11 mouse cellular contexts compared by ENCODE assay signal in genomic region chr8:70691230-70691629, GRCm38 (mm10). TPM values are rescaled to one million over a fixed set of nuclear protein-coding genes. Genes with fewer than 3 reads are reported as not detected.
DNase-seq lines count a peak whose midpoint lies in the region; ATAC-seq and TF ChIP-seq lines count a peak whose summit lies in the region.
"Had no signal": no experiment of that assay in that cellular context is flagged by ENCODE, and none has a peak within 500 bp of the region (broad histone marks: within the 10 kb centered on the region; RNA-seq: fewer than 3 reads in every experiment).

No protein-coding gene starts in this region.

- peak overlapping the region; percentile 62 for H3K4me2 ChIP-seq in liver, embryonic 11.5 days
- H3K4me2 ChIP-seq in liver, postnatal 0 days (ENCODE audit: low read depth, low read length): no peak overlapping the region
- peak overlapping the region; percentile 46; the same call in 1 of the 2 replicates for H3K4me2 ChIP-seq in forebrain, embryonic 11.5 days (ENCODE audit: low read depth, low read length, severe bottlenecking)
- peak overlapping the region; percentile 60 for H3K4me2 ChIP-seq in intestine, postnatal 0 days (replicated peaks; ENCODE audit: low read depth)
- H3K4me2 ChIP-seq in neural tube, embryonic 14.5 days (ENCODE audit: low read depth, low read length): peak overlapping the region; percentile 51

- peaks cover 27% of the 10 kb centered on the region for H3K4me1 ChIP-seq in liver, embryonic 11.5 days (replicated peaks; ENCODE audit: control insufficient read depth, insufficient read depth, low read length)
- peaks cover 26% of the 10 kb centered on the region for H3K4me1 ChIP-seq in liver, postnatal 0 days (ENCODE audit: insufficient read depth)
- H3K4me1 ChIP-seq in forebrain, embryonic 11.5 days (replicated peaks; ENCODE audit: control insufficient read depth, insufficient read depth, low read length): peaks cover 19% of the 10 kb centered on the region
- peaks cover 8% of the 10 kb centered on the region; the same call in 1 of the 2 replicates for H3K4me1 ChIP-seq in intestine, postnatal 0 days (replicated peaks; ENCODE audit: control insufficient read depth, insufficient read depth, low read length)
- peaks cover 19% of the 10 kb centered on the region for H3K4me1 ChIP-seq in neural tube, embryonic 14.5 days (ENCODE audit: control insufficient read depth, insufficient read depth, low read length)

- no peak for ATAC-seq in liver, embryonic 11.5 days (replicated peaks; ENCODE audit: low FRiP score)
- no peak for ATAC-seq in liver, postnatal 0 days
- ATAC-seq in forebrain, embryonic 11.5 days (replicated peaks; ENCODE audit: low FRiP score): no peak
- no peak for ATAC-seq in intestine, postnatal 0 days
- no peak for ATAC-seq in neural tube, embryonic 14.5 days (ENCODE audit: low read depth)

- no peak overlapping the region for H3K4me3 ChIP-seq in liver, embryonic 11.5 days (ENCODE audit: low read depth, low read length)
- no peak overlapping the region for H3K4me3 ChIP-seq in liver, postnatal 0 days (ENCODE audit: low read depth, low read length)
- H3K4me3 ChIP-seq in forebrain, embryonic 11.5 days (ENCODE audit: low read depth, low read length): peak overlapping the region; percentile 21
- no peak overlapping the region for H3K4me3 ChIP-seq in intestine, postnatal 0 days (ENCODE audit: low read depth, low read length)
- peak overlapping the region; percentile 21; the same call in 1 of the 2 replicates for H3K4me3 ChIP-seq in neural tube, embryonic 14.5 days (ENCODE audit: low read depth, low read length)

- H3K36me3 ChIP-seq in liver, embryonic 11.5 days (ENCODE audit: control insufficient read depth, insufficient read depth, low read length): no peaks in the 10 kb centered on the region
- no peaks in the 10 kb centered on the region for H3K36me3 ChIP-seq in liver, postnatal 0 days (replicated peaks; ENCODE audit: insufficient read depth, low read length)
- H3K36me3 ChIP-seq in forebrain, embryonic 11.5 days (ENCODE audit: control insufficient read depth, insufficient read depth, low read length): no peaks in the 10 kb centered on the region
- H3K36me3 ChIP-seq in intestine, postnatal 0 days (ENCODE audit: control insufficient read depth, insufficient read depth): no peaks in the 10 kb centered on the region
- H3K36me3 ChIP-seq in neural tube, embryonic 14.5 days (ENCODE audit: control insufficient read depth, insufficient read depth, low read length): no peaks in the 10 kb centered on the region
- H3K36me3 ChIP-seq: G1E had no signal

- no peaks in the 10 kb centered on the region for H3K9me3 ChIP-seq in liver, embryonic 11.5 days (ENCODE audit: control insufficient read depth, low read length)
- H3K9me3 ChIP-seq in liver, postnatal 0 days (ENCODE audit: low read length): no peaks in the 10 kb centered on the region
- H3K9me3 ChIP-seq in forebrain, embryonic 11.5 days (ENCODE audit: control insufficient read depth, low read length): no peaks in the 10 kb centered on the region
- no peaks in the 10 kb centered on the region for H3K9me3 ChIP-seq in intestine, postnatal 0 days (ENCODE audit: control insufficient read depth)
- no peaks in the 10 kb centered on the region for H3K9me3 ChIP-seq in neural tube, embryonic 14.5 days (ENCODE audit: control insufficient read depth, low read length)
- H3K9me3 ChIP-seq: G1E had no signal

- WGBS in liver, embryonic 11.5 days: 80% methylated on average over 4 of the region's 4 CpGs
- 83% methylated on average over 4 of the region's 4 CpGs for WGBS in liver, postnatal 0 days (ENCODE audit: insufficient replicate concordance)
- WGBS in forebrain, embryonic 11.5 days: 55% methylated on average over 4 of the region's 4 CpGs
- WGBS in intestine, postnatal 0 days: 64% methylated on average over 4 of the region's 4 CpGs
- 45% methylated on average over 4 of the region's 4 CpGs for WGBS in neural tube, embryonic 14.5 days

- no peak for TF ChIP-seq CTCF in liver, postnatal 0 days (IDR thresholded peaks at IDR 0.05; ENCODE audit: low read depth)
- TF ChIP-seq CTCF in intestine, postnatal 0 days (IDR thresholded peaks at IDR 0.05; ENCODE audit: low read depth): no peak

- no peak for DNase-seq in liver, embryonic 11.5 days (ENCODE audit: low spot score)
- no peak for DNase-seq in liver, postnatal 0 days
- DNase-seq in forebrain, embryonic 11.5 days (ENCODE audit: low spot score): no peak
- DNase-seq in ovary, adult 18-20 months (ENCODE audit: low spot score): no peak
- DNase-seq in right cerebral cortex, adult 18-20 months: no peak
- no peak for DNase-seq in layer of hippocampus, adult 18-20 months (ENCODE audit: low spot score in 2 of 2)

- peak overlapping the region; percentile 59 for H3K9ac ChIP-seq in liver, embryonic 11.5 days (ENCODE audit: low read depth, low read length)
- no peak overlapping the region for H3K9ac ChIP-seq in liver, postnatal 0 days (replicated peaks)
- peak overlapping the region; percentile 76 for H3K9ac ChIP-seq in forebrain, embryonic 11.5 days (ENCODE audit: low read length)
- H3K9ac ChIP-seq in intestine, postnatal 0 days (ENCODE audit: low read depth, low read length): no peak overlapping the region
- peak overlapping the region; percentile 51 for H3K9ac ChIP-seq in neural tube, embryonic 14.5 days (replicated peaks; ENCODE audit: low read depth, low read length)

- peak overlapping the region; percentile 45; the same call in 1 of the 2 replicates for H3K27ac ChIP-seq in liver, embryonic 11.5 days (ENCODE audit: low read depth, low read length)
- H3K27ac ChIP-seq in liver, postnatal 0 days (ENCODE audit: low read depth): no peak overlapping the region
- H3K27ac ChIP-seq in forebrain, embryonic 11.5 days (ENCODE audit: low read depth, low read length): peak overlapping the region; percentile 86
- H3K27ac ChIP-seq in intestine, postnatal 0 days (ENCODE audit: low read depth, low read length): no peak overlapping the region
- peak overlapping the region; percentile 22; the same call in 1 of the 2 replicates for H3K27ac ChIP-seq in neural tube, embryonic 14.5 days (ENCODE audit: low read depth, low read length)

- no peak for TF ChIP-seq EP300 in liver, postnatal 0 days (IDR thresholded peaks at IDR 0.05; ENCODE audit: low read depth)

- H3K27me3 ChIP-seq in liver, embryonic 11.5 days (replicated peaks; ENCODE audit: control insufficient read depth, insufficient read depth, low read length): no peaks in the 10 kb centered on the region
- H3K27me3 ChIP-seq in liver, postnatal 0 days (ENCODE audit: insufficient read depth, low read length): no peaks in the 10 kb centered on the region
- H3K27me3 ChIP-seq in forebrain, embryonic 11.5 days (ENCODE audit: control insufficient read depth, insufficient read depth, low read length): no peaks in the 10 kb centered on the region
- H3K27me3 ChIP-seq in intestine, postnatal 0 days (replicated peaks; ENCODE audit: control insufficient read depth, insufficient read depth, low read length): no peaks in the 10 kb centered on the region
- H3K27me3 ChIP-seq in neural tube, embryonic 14.5 days (ENCODE audit: control insufficient read depth, insufficient read depth, low read length): no peaks in the 10 kb centered on the region

RNA-seq across cellular contexts. Expression of gene Jund, which starts 7.5 kb away (rescaled TPM):
- polyA plus RNA-seq in liver, embryonic 11.5 days (2014; fragmentation: Nextera tagmentation; extraction: Ambion mirVana): 43.0 and 47.2 TPM in 2 replicates
- polyA plus RNA-seq in liver, postnatal 0 days (2015; fragmentation: Nextera tagmentation; extraction: Ambion mirVana): 19.6 and 38.4 TPM in 2 replicates
- 128 and 157 TPM in 2 replicates for polyA plus RNA-seq in forebrain, embryonic 11.5 days (2014; fragmentation: Nextera tagmentation; extraction: Ambion mirVana)
- 114 and 121 TPM in 2 replicates for polyA plus RNA-seq in intestine, postnatal 0 days (2015; fragmentation: Nextera tagmentation; extraction: Ambion mirVana)
- 115 and 119 TPM in 2 replicates for polyA plus RNA-seq in neural tube, embryonic 14.5 days (2014; fragmentation: Nextera tagmentation; extraction: Ambion mirVana)
- 100 to 1,000 TPM; 186 to 200 TPM for total RNA-seq in layer of hippocampus, adult 18-20 months (2021)

RNA-seq across cellular contexts. Expression of gene Iqcn, which starts 12.0 kb away (rescaled TPM):
- polyA plus RNA-seq in liver, embryonic 11.5 days (2014; fragmentation: Nextera tagmentation; extraction: Ambion mirVana): not detected in 2 replicates
- 0.02 TPM in 1 of 2 replicates, not detected in the other for polyA plus RNA-seq in liver, postnatal 0 days (2015; fragmentation: Nextera tagmentation; extraction: Ambion mirVana)
- not detected in 2 replicates for polyA plus RNA-seq in forebrain, embryonic 11.5 days (2014; fragmentation: Nextera tagmentation; extraction: Ambion mirVana)
- not detected in 2 replicates for polyA plus RNA-seq in intestine, postnatal 0 days (2015; fragmentation: Nextera tagmentation; extraction: Ambion mirVana)
- polyA plus RNA-seq in neural tube, embryonic 14.5 days (2014; fragmentation: Nextera tagmentation; extraction: Ambion mirVana): 0.13 TPM in 1 of 2 replicates, not detected in the other
- under 1 TPM in 1 of 2 experiments, not detected in 1; 0.07 TPM for total RNA-seq in layer of hippocampus, adult 18-20 months (2021)
- polyA plus RNA-seq: G1E had no signal

RNA-seq across cellular contexts. Expression of gene Lsm4, which starts 18.2 kb away (rescaled TPM):
- 342 and 357 TPM in 2 replicates for polyA plus RNA-seq in liver, embryonic 11.5 days (2014; fragmentation: Nextera tagmentation; extraction: Ambion mirVana)
- polyA plus RNA-seq in liver, postnatal 0 days (2015; fragmentation: Nextera tagmentation; extraction: Ambion mirVana): 98.5 and 103 TPM in 2 replicates
- 318 and 346 TPM in 2 replicates for polyA plus RNA-seq in forebrain, embryonic 11.5 days (2014; fragmentation: Nextera tagmentation; extraction: Ambion mirVana)
- polyA plus RNA-seq in intestine, postnatal 0 days (2015; fragmentation: Nextera tagmentation; extraction: Ambion mirVana): 181 and 182 TPM in 2 replicates
- 193 and 194 TPM in 2 replicates for polyA plus RNA-seq in neural tube, embryonic 14.5 days (2014; fragmentation: Nextera tagmentation; extraction: Ambion mirVana)
- total RNA-seq in layer of hippocampus, adult 18-20 months (2021): 10 to 100 TPM; 63.8 to 71.5 TPM

RNA-seq across cellular contexts. Expression of gene Gm3336, which starts 27.1 kb away (rescaled TPM):
- 0.15 TPM in 1 of 2 replicates, not detected in the other for polyA plus RNA-seq in liver, embryonic 11.5 days (2014; fragmentation: Nextera tagmentation; extraction: Ambion mirVana)
- 0.22 and 0.25 TPM in 2 replicates for polyA plus RNA-seq in liver, postnatal 0 days (2015; fragmentation: Nextera tagmentation; extraction: Ambion mirVana)
- polyA plus RNA-seq in forebrain, embryonic 11.5 days (2014; fragmentation: Nextera tagmentation; extraction: Ambion mirVana): not detected in 2 replicates
- 2.8 TPM in 2 replicates for polyA plus RNA-seq in intestine, postnatal 0 days (2015; fragmentation: Nextera tagmentation; extraction: Ambion mirVana)
- not detected in 2 replicates for polyA plus RNA-seq in neural tube, embryonic 14.5 days (2014; fragmentation: Nextera tagmentation; extraction: Ambion mirVana)
- not detected for total RNA-seq in layer of hippocampus, adult 18-20 months (2021)
- total RNA-seq: left cerebral cortex, postnatal 4 days; neutrophil, adult 5-6 weeks had no signal

RNA-seq across cellular contexts. Expression of gene Pgpep1, which starts 31.0 kb away (rescaled TPM):
- polyA plus RNA-seq in liver, embryonic 11.5 days (2014; fragmentation: Nextera tagmentation; extraction: Ambion mirVana): 33.7 and 34.6 TPM in 2 replicates
- 31.0 and 32.2 TPM in 2 replicates for polyA plus RNA-seq in liver, postnatal 0 days (2015; fragmentation: Nextera tagmentation; extraction: Ambion mirVana)
- polyA plus RNA-seq in forebrain, embryonic 11.5 days (2014; fragmentation: Nextera tagmentation; extraction: Ambion mirVana): 70.9 and 73.8 TPM in 2 replicates
- 79.0 and 92.1 TPM in 2 replicates for polyA plus RNA-seq in intestine, postnatal 0 days (2015; fragmentation: Nextera tagmentation; extraction: Ambion mirVana)
- polyA plus RNA-seq in neural tube, embryonic 14.5 days (2014; fragmentation: Nextera tagmentation; extraction: Ambion mirVana): 74.5 and 85.2 TPM in 2 replicates
- total RNA-seq in layer of hippocampus, adult 18-20 months (2021): 10 to 100 TPM; 20.0 to 23.3 TPM

Comparison
In these comparisons a context has a peak if more than half of its experiments do, and no peak if none do; other contexts are left out.
1. H3K27ac ChIP-seq: peak in liver, embryonic 11.5 days (single experiment), forebrain, embryonic 11.5 days (single experiment) and neural tube, embryonic 14.5 days (single experiment); none in liver, postnatal 0 days (single experiment) and intestine, postnatal 0 days (single experiment).
2. H3K9ac ChIP-seq: peak in liver, embryonic 11.5 days (single experiment), forebrain, embryonic 11.5 days (single experiment) and neural tube, embryonic 14.5 days (single experiment); none in liver, postnatal 0 days (single experiment) and intestine, postnatal 0 days (single experiment).
3. H3K4me3 ChIP-seq: peak in forebrain, embryonic 11.5 days (single experiment) and neural tube, embryonic 14.5 days (single experiment); none in liver, embryonic 11.5 days (single experiment), liver, postnatal 0 days (single experiment) and intestine, postnatal 0 days (single experiment).